Mouse (Mus musculus) liver, embryonic 14.5 days (tissue): ENCODE data around the gene Arid3a.

Experiments used
- CTCF ChIP-seq: IDR thresholded peaks from 2 replicates; pipeline ENCODE4 v1.5.1; 2016; ENCODE audit warnings: antibody characterized with exemption, low read depth, control low read depth
- EP300 ChIP-seq: IDR thresholded peaks from 2 replicates; pipeline ENCODE4 v1.6.1; 2016; ENCODE audit warnings: antibody characterized with exemption, low read depth

DNA sequence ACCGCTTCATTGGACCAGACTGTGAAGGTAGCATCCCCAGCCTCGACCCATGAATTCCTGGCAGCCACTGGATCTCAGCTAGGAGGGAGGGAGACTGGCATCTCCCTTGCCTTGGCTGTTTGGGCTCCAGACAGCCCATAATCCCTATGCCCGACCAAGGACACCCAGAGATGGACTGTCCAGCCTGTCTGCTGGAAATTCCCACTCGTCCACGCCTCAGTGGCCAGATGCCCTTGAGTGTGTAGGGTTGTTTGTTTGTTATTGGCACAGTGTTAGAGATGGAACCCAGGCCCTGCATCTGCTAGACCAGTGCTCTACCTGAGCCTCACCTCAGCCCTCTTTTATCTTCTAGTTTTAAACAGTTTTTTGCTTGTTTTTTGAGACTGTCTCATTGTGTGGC lies 38.5 kb downstream of the Arid3a start:
- no peak for TF ChIP-seq CTCF
- no peak for TF ChIP-seq EP300
